Mouse (Mus musculus) kidney, embryonic 14.5 days (tissue): ENCODE data around the gene Apol9a. TPM values are rescaled to one million over a fixed set of nuclear protein-coding genes. Genes with fewer than 3 reads are reported as not detected.
A peak's percentile ranks its signal among the peaks of the same experiment; 100 is the strongest.

Experiments used
- ATAC-seq: fragments of 200-750 bp; cut with Nextera tagmentation; 2 replicates; pipeline ENCODE4 v1.8.0; 2017; ENCODE audit warnings: moderate number of reproducible peaks, mild to moderate bottlenecking, moderate TSS enrichment, moderate library complexity; ENCODE audit not compliant: low FRiP score, low TSS enrichment
- H3K27ac ChIP-seq: fragments of 300-500 bp; sonication (generic); 2 replicates; pipeline ENCODE4 v1.5.1; 2014; ENCODE audit warnings: low read depth, mild to moderate bottlenecking, low read length, moderate library complexity, mixed read lengths
- H3K27me3 ChIP-seq: fragments of 300-500 bp; sonication (generic); 2 replicates; pipeline ENCODE4 v1.6.1; 2014; ENCODE audit warnings: mild to moderate bottlenecking, low read length; ENCODE audit not compliant: control insufficient read depth, insufficient read depth
- H3K36me3 ChIP-seq: fragments of 300-500 bp; sonication (generic); 2 replicates; pipeline ENCODE4 v1.6.1; 2014; ENCODE audit warnings: low read length, mixed read lengths; ENCODE audit not compliant: control insufficient read depth, insufficient read depth
- H3K4me1 ChIP-seq: fragments of 300-500 bp; sonication (generic); 2 replicates; pipeline ENCODE4 v1.6.1; 2014; ENCODE audit warnings: low read length, mixed read lengths; ENCODE audit not compliant: control insufficient read depth, insufficient read depth
- H3K4me2 ChIP-seq: fragments of 300-500 bp; sonication (generic); replicated peaks from 2 replicates; pipeline ENCODE4 v1.6.1; 2014; ENCODE audit warnings: low read depth, mild to moderate bottlenecking, low read length
- H3K4me3 ChIP-seq: fragments of 300-500 bp; sonication (generic); 2 replicates; pipeline ENCODE4 v1.5.1; 2014; ENCODE audit warnings: mild to moderate bottlenecking, low read length
- H3K9ac ChIP-seq: fragments of 300-500 bp; sonication (generic); 2 replicates; pipeline ENCODE4 v1.6.1; 2014; ENCODE audit warnings: low read depth, mild to moderate bottlenecking, low read length, moderate library complexity
- H3K9me3 ChIP-seq: fragments of 300-500 bp; sonication (generic); 2 replicates; pipeline ENCODE4 v1.6.1; 2016; ENCODE audit warnings: low read length; ENCODE audit not compliant: control insufficient read depth
- WGBS: fragments of 180-500 bp; shearing (Covaris S2); extraction: QIAGEN DNeasy Blood & Tissue Kit; methylation state at CpG from one replicate; pipeline ENCODE4 v1.1.7; 2014; 5-methylcytosine and 5-hydroxymethylcytosine counted together
- polyA plus RNA-seq: library from polyadenylated mRNA; unstranded; fragments of >200 nt; fragmentation: Nextera tagmentation; extraction: Ambion mirVana; gene quantifications from 2 replicates; pipeline ENCODE4 v1.2.1, GENCODE M21; 2014

The Apol9a gene
- polyA plus RNA-seq, 1 experiment from 2014 or later: not detected

DNA sequence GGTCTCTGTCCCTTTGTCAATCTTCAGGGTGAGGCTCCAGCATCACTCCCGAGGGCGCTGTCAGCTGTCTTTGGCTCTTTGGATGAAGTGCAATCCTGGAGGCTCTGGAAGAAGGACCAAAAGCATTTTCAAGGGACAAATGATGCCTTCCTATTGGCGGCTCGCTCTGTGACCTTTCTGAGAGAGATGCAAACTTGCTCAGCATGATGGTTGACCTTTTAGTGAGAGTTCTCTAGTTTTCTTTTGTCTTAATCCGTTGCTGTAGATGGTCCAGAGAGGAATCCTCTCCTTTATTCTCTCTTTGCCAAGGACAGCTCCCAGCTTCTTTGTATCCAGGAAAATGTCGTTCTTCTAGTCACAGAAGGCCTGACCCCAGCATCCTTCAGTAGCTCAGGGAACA lies 51.9 kb downstream of the Apol9a start:
- no peak overlapping the region for H3K27ac ChIP-seq
- ATAC-seq: no peak
- H3K4me2 ChIP-seq: peak overlapping the region; percentile 48
- peak overlapping the region; percentile 51; the same call in 1 of the 2 replicates for H3K9ac ChIP-seq
- H3K9me3 ChIP-seq: no peaks in the 10 kb centered on the region
- H3K36me3 ChIP-seq: no peaks in the 10 kb centered on the region
- peaks cover 21% of the 10 kb centered on the region for H3K4me1 ChIP-seq
- H3K4me3 ChIP-seq: peak overlapping the region; percentile 30; the same call in 1 of the 2 replicates
- 31% methylated on average over 6 of the region's 6 CpGs for WGBS
- no peaks in the 10 kb centered on the region; the same call in 1 of the 2 replicates for H3K27me3 ChIP-seq

DNA sequence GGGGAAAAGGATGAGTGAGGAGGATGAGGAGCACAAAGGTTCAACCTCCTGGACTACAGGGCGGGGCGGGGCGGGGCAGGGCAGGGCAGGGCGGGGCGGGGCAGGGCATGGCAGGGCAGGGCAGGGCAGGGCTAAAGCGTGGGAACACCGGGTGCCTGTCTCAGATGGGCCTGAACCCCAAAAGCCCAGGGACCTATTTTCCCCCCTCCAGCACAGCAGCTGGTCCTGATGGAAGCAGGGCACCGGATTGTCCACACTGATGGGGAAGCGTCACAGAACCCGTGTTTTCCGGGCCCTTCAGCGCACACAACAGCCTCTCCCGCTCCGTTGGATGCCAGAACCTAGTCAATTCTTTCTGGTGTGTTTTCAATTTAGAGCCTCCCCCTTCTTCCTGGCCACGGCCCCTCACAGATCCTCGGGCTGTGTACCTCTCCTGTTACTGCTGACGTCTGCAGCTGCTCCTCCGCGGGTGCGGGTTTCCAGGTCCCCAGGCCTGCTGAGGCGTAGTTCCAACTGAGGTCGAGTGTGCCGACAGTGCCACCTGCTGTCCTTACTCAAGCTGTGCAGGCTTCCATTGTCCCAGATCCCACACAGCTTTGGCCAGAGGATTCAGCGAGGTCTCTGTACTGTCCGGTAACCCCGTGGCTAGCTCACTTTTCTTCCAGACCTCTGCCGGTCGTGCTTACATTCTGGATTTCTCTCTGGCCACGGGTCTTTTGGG lies 52.5 kb downstream of the Apol9a start:
- no peak overlapping the region for H3K27ac ChIP-seq
- 6% methylated on average over 28 of the region's 29 CpGs for WGBS
- H3K36me3 ChIP-seq: no peaks in the 10 kb centered on the region
- H3K9me3 ChIP-seq: no peaks in the 10 kb centered on the region
- ATAC-seq: peak; percentile 92
- H3K4me3 ChIP-seq: peak overlapping the region; percentile 30; the same call in 1 of the 2 replicates
- peaks cover 25% of the 10 kb centered on the region for H3K4me1 ChIP-seq
- peak overlapping the region; percentile 48 for H3K4me2 ChIP-seq
- no peaks in the 10 kb centered on the region; the same call in 1 of the 2 replicates for H3K27me3 ChIP-seq
- H3K9ac ChIP-seq: peak overlapping the region; percentile 51; the same call in 1 of the 2 replicates

- ATAC-seq: no peak
- Histone ChIP-seq H3K36me3 (no peaks in the 10 kb centered on the region), H3K27me3 (no peaks in the 10 kb centered on the region), H3K9ac (no peak overlapping the region), H3K27ac (no peak overlapping the region), H3K9me3 (no peaks in the 10 kb centered on the region), H3K4me2 (0 out of 2 replicates have a peak overlapping the region, but pooled peaks have one; percentile 8), H3K4me1 (peaks cover 27% of the 10 kb centered on the region), H3K4me3 (no peak overlapping the region)
- 19% methylated on average over 11 of the region's 11 CpGs for WGBS
Observed at GRCm38 (mm10) chr15:77356248-77356810, 54.6 kb downstream of the Apol9a start.

DNA sequence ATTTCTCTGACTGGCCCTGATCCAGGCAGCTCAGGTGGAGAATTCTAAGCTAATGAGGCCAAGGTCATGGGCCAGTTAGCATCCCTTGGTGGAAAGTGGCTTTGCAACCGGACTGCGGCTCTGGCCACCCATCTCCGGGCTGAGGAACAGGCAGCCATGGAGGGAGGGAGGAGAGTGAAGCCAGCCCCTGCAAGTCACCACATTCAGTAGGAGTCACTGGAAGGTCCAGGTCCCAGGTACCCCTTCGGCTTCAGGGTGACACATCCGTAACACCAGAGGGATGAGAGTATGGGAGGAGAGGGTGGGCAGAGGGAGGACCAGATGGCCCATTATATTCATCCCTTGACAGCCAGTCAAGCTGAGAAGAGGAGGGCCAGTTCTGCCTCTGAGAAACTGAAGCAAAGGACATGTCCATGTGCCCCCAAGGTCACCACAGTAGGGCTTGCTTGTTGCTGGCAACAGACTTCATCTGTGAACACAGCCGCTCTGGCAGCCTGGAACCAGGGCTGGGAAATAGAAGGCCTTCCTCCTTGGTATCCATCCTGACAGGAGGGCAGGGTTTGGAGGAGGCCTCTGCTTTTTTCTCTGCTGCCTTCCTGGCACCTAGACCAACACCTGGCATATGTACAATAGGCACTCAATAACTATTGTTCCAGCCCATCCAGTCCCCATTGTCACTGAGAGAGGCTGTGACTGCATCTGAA lies 55.9 kb downstream of the Apol9a start:
- no peak overlapping the region for H3K4me3 ChIP-seq
- H3K4me1 ChIP-seq: peaks cover 27% of the 10 kb centered on the region
- H3K27ac ChIP-seq: no peak overlapping the region

DNA sequence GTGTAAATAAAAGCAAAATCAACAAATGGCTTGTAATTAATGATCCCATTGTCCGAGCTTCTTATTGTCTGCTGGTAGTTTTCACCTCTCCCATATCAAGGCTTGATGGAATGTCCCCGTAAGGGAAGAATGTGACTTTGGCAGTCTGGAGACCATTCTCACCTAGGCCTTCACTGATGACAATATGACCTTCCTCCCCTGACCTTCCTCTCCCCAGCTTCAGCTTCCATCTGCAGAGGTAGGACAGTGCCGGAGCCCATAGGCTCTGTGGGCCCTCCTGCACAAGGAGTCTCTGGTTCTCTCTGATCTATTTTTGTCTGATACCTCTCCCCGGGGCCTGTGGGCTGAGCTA lies 56.5 kb downstream of the Apol9a start:
- WGBS: 47% methylated on average over 4 of the region's 4 CpGs
- Histone ChIP-seq H3K27me3 (no peaks in the 10 kb centered on the region), H3K36me3 (no peaks in the 10 kb centered on the region), H3K4me3 (no peak overlapping the region), H3K4me2 (no peak overlapping the region), H3K27ac (no peak overlapping the region), H3K4me1 (peaks cover 26% of the 10 kb centered on the region), H3K9me3 (no peaks in the 10 kb centered on the region), H3K9ac (no peak overlapping the region)
- ATAC-seq: no peak

More for the DNA sequence above, 55.9 kb downstream of the Apol9a start:
- 54% methylated on average over 6 of the region's 6 CpGs for WGBS
- ATAC-seq: no peak
- Histone ChIP-seq H3K36me3 (no peaks in the 10 kb centered on the region), H3K9me3 (no peaks in the 10 kb centered on the region), H3K9ac (no peak overlapping the region), H3K4me2 (no peak overlapping the region), H3K27me3 (no peaks in the 10 kb centered on the region)

Other genes starting within 250 kb of the Apol9a start
- gene Rbfox2, start 104.1 kb downstream of the Apol9a start, polyA plus RNA-seq: 57.6 and 64.6 TPM in 2 replicates
- not detected in 2 replicates for gene Apol7a, start 12.0 kb downstream of the Apol9a start, polyA plus RNA-seq
- gene Apol7b, start 36.4 kb upstream of the Apol9a start, polyA plus RNA-seq: not detected in 2 replicates
- not detected in 2 replicates for gene Apol10a, start 65.9 kb upstream of the Apol9a start, polyA plus RNA-seq
- not detected in 2 replicates for gene Apol11a, start 97.1 kb upstream of the Apol9a start, polyA plus RNA-seq
- gene Apol7c, start 122.2 kb upstream of the Apol9a start, polyA plus RNA-seq: not detected in 2 replicates
- gene 1700025B11Rik, start 150.8 kb upstream of the Apol9a start, polyA plus RNA-seq: not detected in 2 replicates
- gene Apol10b, start 185.0 kb upstream of the Apol9a start, polyA plus RNA-seq: 0.09 and 0.18 TPM in 2 replicates
- not detected in 2 replicates for gene Gm36245, start 188.1 kb upstream of the Apol9a start, polyA plus RNA-seq
- gene Apol11b, start 232.2 kb upstream of the Apol9a start, polyA plus RNA-seq: not detected in 2 replicates